Mouse (Mus musculus): ENCODE results near the gene Fnip1.
"Not testable (repeated sequence)": the region's sequence is repeated elsewhere in the genome, so short reads cannot be mapped to it uniquely, and the experiment has no call there.

Fnip1 gene

GRCm38 (mm10) chr11:54437823-54438337, at the start of gene Fnip1:
TSS of gene Fnip1 (plus strand) at chr11:54438199.
- peak; percentile 96 to 98 for DNase-seq

DNA sequence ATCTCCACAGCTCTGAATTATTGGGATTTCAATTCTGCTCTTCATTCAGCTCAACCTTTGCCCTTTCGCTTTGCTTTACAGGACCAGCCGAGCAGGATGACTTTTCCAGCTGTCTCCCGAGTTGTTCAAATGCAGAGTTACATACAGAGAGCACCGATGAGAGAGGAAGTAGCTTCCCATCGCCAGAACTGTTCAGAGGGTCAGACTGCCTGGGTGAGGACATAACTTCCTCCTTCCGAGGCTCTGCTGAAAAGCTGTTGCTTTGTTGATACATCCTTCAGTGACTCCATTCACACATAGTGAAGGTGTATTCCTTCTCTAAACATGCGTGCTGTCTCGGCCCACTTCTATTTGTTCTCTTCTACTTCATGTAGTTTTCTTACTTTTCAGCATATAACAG, 47.6 kb upstream of the Fnip1 start:
- DNase-seq, result no peak

- no peak for DNase-seq
Observed at GRCm38 (mm10) chr11:54391326-54391725, 46.7 kb upstream of the Fnip1 start.

GRCm38 (mm10) chr11:54396686-54397085, 41.3 kb upstream of the Fnip1 start:
- no peak for DNase-seq

DNA sequence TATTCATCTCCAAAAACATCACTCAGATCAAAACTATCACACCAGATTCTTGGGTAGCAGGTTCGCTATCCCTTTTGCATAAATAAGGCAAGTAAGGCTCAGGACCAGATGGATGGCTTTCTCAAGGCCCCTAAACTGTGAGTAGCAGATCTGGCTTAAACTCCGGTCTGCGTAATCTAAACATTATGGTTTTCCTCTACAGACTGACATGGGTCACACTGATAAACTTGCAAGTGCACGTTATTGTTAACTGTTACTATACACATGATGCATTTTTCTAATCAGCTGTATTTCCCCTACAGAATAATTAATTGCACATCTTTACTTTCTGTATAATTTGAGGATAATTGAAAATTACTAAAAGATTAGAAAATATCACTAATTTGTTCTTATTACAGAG, 39.9 kb upstream of the Fnip1 start:
- no peak for DNase-seq

DNA sequence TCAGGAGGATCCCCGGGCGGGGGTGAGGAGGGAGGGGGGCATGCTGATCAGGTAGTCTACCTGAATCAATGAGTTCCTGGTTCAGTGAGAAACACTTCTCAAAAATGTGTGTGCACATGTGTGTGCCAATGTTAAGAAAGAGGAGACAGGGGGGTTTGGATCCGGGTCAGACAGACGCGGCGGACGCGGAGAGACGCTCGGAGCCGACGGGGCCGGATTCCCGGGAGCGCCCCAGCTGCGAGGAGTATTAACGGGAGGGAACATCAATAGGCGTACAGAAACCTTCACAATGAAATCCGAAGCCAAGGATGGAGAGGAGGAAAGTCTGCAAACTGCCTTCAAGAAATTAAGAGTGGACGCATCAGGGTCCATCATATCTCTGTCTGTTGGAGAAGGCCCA, 37.2 kb upstream of the Fnip1 start:
- DNase-seq, result not testable (repeated sequence)

DNA sequence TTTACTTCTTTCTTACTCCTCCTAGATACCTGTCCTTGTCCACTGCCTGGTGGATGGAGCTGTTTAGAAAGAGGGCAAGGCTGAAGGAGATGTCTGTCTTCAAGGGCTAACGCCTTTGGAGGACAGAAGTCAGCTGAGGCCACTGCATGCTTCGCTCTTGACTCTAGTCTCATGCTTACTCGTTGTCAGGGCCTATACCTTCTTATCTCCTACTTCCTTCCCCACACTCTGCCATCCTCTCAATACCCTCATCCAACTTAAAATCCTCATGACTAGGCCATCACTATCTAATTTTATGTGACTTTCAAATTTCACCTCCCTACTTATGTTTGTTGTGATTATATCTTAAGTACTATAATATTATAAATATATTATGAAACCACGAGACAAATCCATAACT, 33.1 kb upstream of the Fnip1 start:
- no peak for DNase-seq

DNA sequence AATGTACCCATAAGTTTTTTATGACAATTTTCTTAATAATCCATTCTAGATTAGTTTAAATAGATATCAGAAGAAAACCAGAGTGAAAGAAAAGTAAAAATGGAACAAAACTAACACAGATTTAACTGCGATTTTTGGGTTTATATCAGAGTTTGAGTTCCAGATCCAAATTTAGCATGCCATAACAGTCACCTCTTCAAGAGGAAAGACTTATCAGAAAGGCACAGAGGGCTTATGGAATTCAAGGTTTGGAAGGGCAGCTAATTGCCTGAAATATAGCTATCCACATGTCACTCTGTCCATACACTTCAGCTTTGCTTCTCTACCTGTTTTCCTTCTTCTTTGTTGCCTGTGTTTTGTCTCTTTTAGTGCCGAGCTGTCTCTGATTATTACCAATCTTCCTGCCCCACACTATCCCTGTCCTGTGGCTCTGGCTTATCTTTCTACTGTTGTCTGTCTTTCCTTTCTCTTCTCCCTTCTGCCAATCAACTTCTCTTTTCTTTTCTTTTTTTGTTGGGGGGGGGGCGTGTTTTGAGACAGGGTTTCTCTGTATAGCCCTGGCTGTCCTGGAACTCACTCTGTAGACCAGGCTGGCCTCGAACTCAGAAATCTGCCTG, 31.0 kb upstream of the Fnip1 start:
- no peak for DNase-seq

DNA sequence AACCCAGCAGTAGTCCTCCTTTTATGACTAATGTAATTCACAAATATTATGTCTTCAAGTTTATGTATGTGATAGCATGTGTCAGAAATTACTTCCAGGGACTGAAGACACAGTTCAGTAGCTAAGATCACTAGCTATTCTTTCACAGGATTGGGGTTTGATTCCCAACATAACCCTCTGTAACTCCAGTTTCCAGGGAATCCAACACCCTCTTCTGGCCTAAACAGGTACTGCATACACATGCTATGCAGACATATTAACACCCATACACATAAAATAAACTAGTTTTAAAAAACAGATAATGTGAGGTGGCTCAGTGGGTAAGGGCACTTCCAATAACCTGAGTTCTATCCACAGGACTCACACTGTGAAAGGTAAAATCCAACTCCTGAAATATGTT, 27.4 kb upstream of the Fnip1 start:
- no peak for DNase-seq

- DNase-seq, result peak in 1 of 2 experiments; percentile 8
Observed at GRCm38 (mm10) chr11:54413017-54413416, 25.0 kb upstream of the Fnip1 start.

GRCm38 (mm10) chr11:54423007-54423406, 15.0 kb upstream of the Fnip1 start:
- no peak for DNase-seq

- no peak for DNase-seq
Observed at GRCm38 (mm10) chr11:54426267-54426666, 11.7 kb upstream of the Fnip1 start.

- DNase-seq, result no peak
Observed at GRCm38 (mm10) chr11:54427138-54427537, 10.9 kb upstream of the Fnip1 start.

- no peak for DNase-seq
Observed at GRCm38 (mm10) chr11:54427695-54428352, 10.2 kb upstream of the Fnip1 start.

GRCm38 (mm10) chr11:54429224-54429623, 8.8 kb upstream of the Fnip1 start:
- DNase-seq, result no peak

DNA sequence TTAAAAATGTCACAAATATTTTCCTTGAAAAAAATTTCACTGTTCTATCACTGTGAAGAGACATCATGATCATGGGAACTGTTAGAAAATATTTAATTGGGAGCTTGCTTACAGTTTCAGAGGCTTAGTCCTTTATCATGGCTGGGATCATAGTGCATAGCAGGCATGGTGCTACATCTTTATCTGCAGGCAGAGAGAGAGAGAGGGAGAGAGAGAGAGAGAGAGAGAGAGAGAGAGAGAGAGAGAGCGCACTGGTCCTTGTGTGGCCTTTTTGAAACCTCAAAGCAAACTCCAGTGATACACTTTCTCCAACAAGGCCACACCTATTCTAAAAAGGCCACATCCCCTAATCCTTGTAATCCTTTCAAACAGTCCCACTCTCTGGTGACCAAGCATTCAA, 2.2 kb upstream of the Fnip1 start:
- no peak for DNase-seq

GRCm38 (mm10) chr11:54437310-54437822, 633 bp upstream of the Fnip1 start:
- no peak for DNase-seq

DNA sequence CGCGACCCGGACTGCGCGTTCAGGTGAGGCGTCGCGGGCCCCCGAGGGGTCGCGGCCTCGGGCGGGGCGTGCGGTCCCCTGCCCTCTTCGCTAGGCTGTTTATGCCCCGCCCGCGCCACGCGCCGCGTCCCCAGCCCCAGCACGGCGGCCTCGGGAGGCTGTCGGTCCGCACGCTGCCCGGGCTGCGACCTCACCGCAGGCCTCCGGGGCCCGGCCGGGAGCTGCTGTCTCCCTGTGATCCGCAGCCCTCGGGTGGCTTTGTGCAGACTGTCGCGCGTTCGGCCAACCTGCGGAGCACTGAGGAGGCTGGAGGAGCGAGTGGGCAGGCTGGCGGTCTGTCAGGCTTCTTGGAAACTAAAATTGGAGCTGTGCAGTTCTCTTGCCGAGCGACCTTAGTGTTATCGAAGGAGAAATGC, 375 bp downstream of the Fnip1 start:
- peak; percentile 72 to 82 for DNase-seq

- DNase-seq, result no peak
Observed at GRCm38 (mm10) chr11:54438991-54439690, 1.1 kb downstream of the Fnip1 start.

- no peak for DNase-seq
Observed at GRCm38 (mm10) chr11:54439691-54440029, 1.7 kb downstream of the Fnip1 start.

DNA sequence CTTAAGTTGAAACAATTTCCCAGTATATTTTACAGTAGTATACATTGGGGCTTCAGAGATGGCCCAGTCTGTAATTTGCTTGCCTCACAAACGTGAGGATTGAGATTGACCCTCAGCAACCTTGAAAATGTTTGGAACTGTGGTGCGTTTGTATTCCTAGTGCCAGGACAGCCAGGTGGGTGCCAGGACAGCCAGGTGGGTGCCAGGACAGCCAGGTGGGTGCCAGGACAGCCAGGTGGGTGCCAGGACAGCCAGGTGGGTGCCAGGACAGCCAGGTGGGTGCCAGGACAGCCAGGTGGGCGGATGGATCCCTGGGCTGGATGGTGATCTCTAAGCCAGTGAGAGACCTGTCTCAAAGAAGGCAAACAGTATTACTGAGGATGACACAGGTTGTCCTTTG, 12.8 kb downstream of the Fnip1 start:
- not testable (repeated sequence) for DNase-seq

DNA sequence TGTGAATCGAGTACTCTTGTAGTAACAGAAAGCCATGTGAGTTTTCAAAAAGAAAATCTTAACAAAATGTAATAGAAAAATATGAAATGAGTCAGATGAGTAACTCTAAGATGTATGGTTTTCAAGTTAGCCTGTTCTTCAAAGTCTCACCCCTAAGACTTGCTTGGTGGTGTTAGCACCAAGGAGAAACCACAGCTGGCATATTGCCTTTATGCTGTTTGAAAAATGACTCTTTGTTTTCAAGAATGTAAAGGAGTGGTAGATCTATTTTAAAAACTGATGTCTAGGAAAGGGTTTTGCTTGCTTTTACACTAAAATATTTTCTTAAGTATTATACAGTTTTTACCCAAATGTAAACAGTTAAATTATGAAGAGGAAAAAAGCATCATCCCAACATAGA, 16.5 kb downstream of the Fnip1 start:
- DNase-seq, result no peak

DNA sequence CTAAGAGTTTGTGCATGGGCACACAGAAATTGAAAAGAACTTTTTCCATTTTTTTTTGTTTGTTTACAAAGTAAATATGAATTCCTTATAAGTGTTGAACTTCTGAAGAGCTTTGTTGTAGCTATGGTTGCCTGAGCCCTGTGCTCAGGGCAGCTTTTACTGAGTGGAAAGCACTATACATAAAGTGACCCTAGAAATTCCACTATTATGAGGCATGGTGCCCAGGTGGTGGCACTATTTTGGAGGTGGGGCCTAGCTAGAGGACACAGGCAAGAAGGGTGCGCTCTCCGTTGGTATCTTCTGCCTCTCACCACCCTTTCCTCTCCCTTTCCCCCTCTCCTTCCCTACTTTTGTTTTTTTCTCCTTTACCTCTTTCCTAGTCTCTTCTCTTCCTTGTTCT, 18.9 kb downstream of the Fnip1 start:
- no peak for DNase-seq

DNA sequence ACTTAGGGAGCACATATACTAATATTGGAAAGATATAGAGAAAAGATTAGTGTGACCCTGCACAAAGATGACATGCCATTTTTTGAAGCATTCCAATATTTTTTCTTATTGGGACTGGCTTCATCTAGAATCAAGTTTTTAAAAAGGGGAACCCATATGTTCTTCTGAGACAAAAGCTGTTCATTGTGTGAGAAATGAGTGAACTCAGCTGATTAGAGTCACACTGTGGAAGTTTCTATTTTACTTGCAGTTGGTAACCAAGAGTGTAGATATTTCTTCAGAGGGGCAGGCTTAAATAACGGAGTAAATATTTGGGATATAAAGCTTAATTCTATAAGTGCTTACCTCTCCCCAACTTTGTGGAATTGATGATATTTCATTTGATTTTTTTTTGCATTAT, 20.2 kb downstream of the Fnip1 start:
- no peak for DNase-seq

Measured in kidney, postnatal 4 days (tissue).